In genomic region chr11:6184202-6184935, GRCm38 (mm10) we compare ENCODE assay signal across 10 mouse cellular contexts. TPM values are rescaled to one million over a fixed set of nuclear protein-coding genes. Genes with fewer than 3 reads are reported as not detected.
DNase-seq lines count a peak whose midpoint lies in the region; ATAC-seq and TF ChIP-seq lines count a peak whose summit lies in the region.
"Had no signal": no experiment of that assay in that cellular context is flagged by ENCODE, and none has a peak within 500 bp of the region (broad histone marks: within the 10 kb centered on the region; RNA-seq: fewer than 3 reads in every experiment).

No protein-coding gene starts in this region.

- no peak for DNase-seq in lung, postnatal 0 days (ENCODE audit: low spot score)
- DNase-seq in lung, adult 18-20 months, result no peak
- peak; percentile 15 for DNase-seq in adipocyte (ENCODE audit: low spot score)
- peak; percentile 52 for DNase-seq in thymus, adult 2 months
- DNase-seq in layer of hippocampus, postnatal 25 days (ENCODE audit: extremely low spot score in 1 of 2, low spot score in 1 of 2), result no peak
- no peak for DNase-seq in kidney, postnatal 36 days
- DNase-seq: right cerebral cortex, postnatal 4 days had no signal

- H3K27me3 ChIP-seq in lung, postnatal 0 days (replicated peaks; ENCODE audit: insufficient read depth, low read length), result no peaks in the 10 kb centered on the region
- no peaks in the 10 kb centered on the region for H3K27me3 ChIP-seq in thymus, adult 2 months (ENCODE audit: control insufficient read depth, insufficient read depth, low read length)
- H3K27me3 ChIP-seq: embryonic facial prominence, embryonic 12.5 days had no signal

- H3K9me3 ChIP-seq in lung, postnatal 0 days (ENCODE audit: low read length), result no peaks in the 10 kb centered on the region
- H3K9me3 ChIP-seq: embryonic facial prominence, embryonic 12.5 days had no signal

- no peak overlapping the region for H3K27ac ChIP-seq in lung, postnatal 0 days (ENCODE audit: low read length)
- peak overlapping the region; percentile 68 for H3K27ac ChIP-seq in thymus, adult 2 months (ENCODE audit: control insufficient read depth, insufficient read depth, low read length)
- H3K27ac ChIP-seq: embryonic facial prominence, embryonic 12.5 days had no signal

- no peak for TF ChIP-seq EP300 in lung, postnatal 0 days (IDR thresholded peaks at IDR 0.05)

- WGBS in lung, postnatal 0 days, result 52% methylated on average over 11 of the region's 11 CpGs
- 28% methylated on average over 11 of the region's 11 CpGs for WGBS in thymus, adult 2 months

- H3K4me2 ChIP-seq in lung, postnatal 0 days (replicated peaks; ENCODE audit: low read depth, low read length), result no peak overlapping the region
- H3K4me2 ChIP-seq: embryonic facial prominence, embryonic 12.5 days had no signal

- peak; percentile 15; the same call in 1 of the 2 replicates for ATAC-seq in lung, postnatal 0 days
- ATAC-seq in inflammation-experienced regulatory T-cells, adult 6 months, result peak; percentile 58

- TF ChIP-seq CTCF in lung, postnatal 0 days (IDR thresholded peaks at IDR 0.05), result no peak
- no peak for TF ChIP-seq CTCF in thymus, adult 2 months (IDR thresholded peaks at IDR 0.05; ENCODE audit: borderline replicate concordance, control insufficient read depth, extremely low read depth, insufficient read depth, low read length, poor library complexity)

- no peak overlapping the region for H3K4me3 ChIP-seq in lung, postnatal 0 days (ENCODE audit: low read depth, low read length)
- no peak overlapping the region for H3K4me3 ChIP-seq in thymus, adult 2 months (ENCODE audit: control insufficient read depth, insufficient read depth, low read length)
- H3K4me3 ChIP-seq: embryonic facial prominence, embryonic 12.5 days had no signal

- H3K36me3 ChIP-seq in lung, postnatal 0 days (ENCODE audit: insufficient read depth, low read length), result no peaks in the 10 kb centered on the region
- H3K36me3 ChIP-seq in thymus, adult 2 months (ENCODE audit: control insufficient read depth, insufficient read depth, low read length), result no peaks in the 10 kb centered on the region; the same call in 1 of the 2 replicates

- TF ChIP-seq POLR2A in thymus, adult 2 months (IDR thresholded peaks at IDR 0.05; ENCODE audit: control insufficient read depth, extremely low read depth, insufficient read depth, low read length, poor library complexity), result no peak

- no peaks in the 10 kb centered on the region for H3K4me1 ChIP-seq in lung, postnatal 0 days (ENCODE audit: insufficient read depth, low read depth, low read length)
- H3K4me1 ChIP-seq in thymus, adult 2 months (replicated peaks; ENCODE audit: control insufficient read depth, insufficient read depth, low read length), result peaks cover 45% of the 10 kb centered on the region

- no peak overlapping the region for H3K9ac ChIP-seq in lung, postnatal 0 days (replicated peaks; ENCODE audit: low read depth)
- H3K9ac ChIP-seq: embryonic facial prominence, embryonic 12.5 days had no signal

RNA-seq across cellular contexts. Expression of gene A730071L15Rik, which starts 15.5 kb away (rescaled TPM):
- polyA plus RNA-seq in lung, postnatal 0 days (2015; fragmentation: Nextera tagmentation; extraction: Ambion mirVana), result 0.39 and 0.50 TPM in 2 replicates
- not detected for polyA plus RNA-seq in inflammation-experienced regulatory T-cells, adult 6 months (2017; shearing (Covaris generic))
- polyA plus RNA-seq in thymus, adult 2 months (2012; rRNA removed), result 0.09 and 0.10 TPM in 2 replicates
- under 1 TPM; 0.17 to 0.31 TPM for total RNA-seq in layer of hippocampus, postnatal 25 days (2021)

RNA-seq across cellular contexts. Expression of gene Nudcd3, which starts 15.8 kb away (rescaled TPM):
- polyA plus RNA-seq in lung, postnatal 0 days (2015; fragmentation: Nextera tagmentation; extraction: Ambion mirVana), result 26.8 TPM in 2 replicates
- polyA plus RNA-seq in inflammation-experienced regulatory T-cells, adult 6 months (2017; shearing (Covaris generic)), result 10 to 100 TPM; 26.7 to 38.8 (median 38.5) TPM
- 52.1 and 62.2 TPM in 2 replicates for polyA plus RNA-seq in thymus, adult 2 months (2012; rRNA removed)
- total RNA-seq in layer of hippocampus, postnatal 25 days (2021), result 100 to 1,000 TPM; 111 to 113 TPM

RNA-seq across cellular contexts. Expression of gene Npc1l1, which starts 45.6 kb away (rescaled TPM):
- not detected in 2 replicates for polyA plus RNA-seq in lung, postnatal 0 days (2015; fragmentation: Nextera tagmentation; extraction: Ambion mirVana)
- not detected for polyA plus RNA-seq in inflammation-experienced regulatory T-cells, adult 6 months (2017; shearing (Covaris generic))
- 0.20 and 0.24 TPM in 2 replicates for polyA plus RNA-seq in thymus, adult 2 months (2012; rRNA removed)
- under 1 TPM; 0.15 to 0.26 TPM for total RNA-seq in layer of hippocampus, postnatal 25 days (2021)
- polyA plus RNA-seq: hindbrain, embryonic 11.5 days had no signal

Comparison
In these comparisons a context has a peak if more than half of its experiments do, and no peak if none do; other contexts are left out.
1. DNase-seq: peak in adipocyte (single experiment) and thymus, adult 2 months (single experiment); none in lung, postnatal 0 days (single experiment), lung, adult 18-20 months (0 of 2), layer of hippocampus, postnatal 25 days (0 of 2) and kidney, postnatal 36 days (0 of 2).